Mouse (Mus musculus): Measurements from ENCODE around the gene Scd3. TPM values are rescaled to one million over a fixed set of nuclear protein-coding genes. Genes with fewer than 3 reads are reported as not detected.
A peak's percentile ranks its signal among the peaks of the same experiment; 100 is the strongest.

Scd3 gene
- polyA plus RNA-seq, 1 experiment from 2014 or later = not detected

DNA sequence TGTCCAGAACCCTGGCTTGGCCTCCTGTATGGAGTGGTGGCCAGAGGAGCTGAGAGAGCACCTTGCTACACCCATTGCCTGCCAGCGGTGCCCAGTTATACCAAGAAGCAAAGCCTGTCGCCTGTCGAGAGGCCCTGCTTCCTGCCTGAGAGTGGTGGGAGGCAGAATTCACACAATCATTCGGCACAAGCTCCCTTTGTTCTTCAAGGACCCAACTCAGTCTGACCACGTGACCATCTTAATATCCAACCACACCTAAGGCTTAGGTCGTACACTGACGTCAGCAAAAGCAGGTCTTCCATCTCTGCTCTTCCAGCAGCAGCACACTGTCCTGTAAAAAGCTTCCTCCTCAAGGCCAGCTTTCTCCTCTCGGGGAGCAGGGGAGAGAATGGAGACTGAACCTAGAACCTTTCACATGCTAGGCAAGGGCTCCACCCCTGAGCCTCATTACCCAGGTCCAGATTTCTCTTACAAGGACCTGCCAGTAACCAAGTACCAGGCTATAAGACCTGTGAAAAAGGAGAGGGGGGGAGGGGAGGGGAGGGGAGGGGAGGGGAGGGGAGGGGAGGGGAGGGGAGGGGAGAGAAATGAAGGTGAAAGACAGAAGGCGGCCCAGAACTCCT is 79.6 kb downstream of the Scd3 start:
- no peak overlapping the region for H3K27ac ChIP-seq (ENCODE audit: low read depth, low read length)
- no peak overlapping the region for H3K4me3 ChIP-seq (ENCODE audit: low read depth, low read length)
- H3K27me3 ChIP-seq (replicated peaks; ENCODE audit: control insufficient read depth, insufficient read depth, low read length) = no peaks in the 10 kb centered on the region
- no peak for DNase-seq (ENCODE audit: low spot score)
- H3K4me1 ChIP-seq (replicated peaks; ENCODE audit: control insufficient read depth, insufficient read depth, low read length) = peaks cover 63% of the 10 kb centered on the region
- no peaks in the 10 kb centered on the region for H3K9me3 ChIP-seq (ENCODE audit: control insufficient read depth, low read length)
- peak overlapping the region; percentile 21 for H3K4me2 ChIP-seq
- no peaks in the 10 kb centered on the region for H3K36me3 ChIP-seq (ENCODE audit: control insufficient read depth, insufficient read depth, low read length)
- WGBS = 29% methylated on average over 9 of the region's 9 CpGs
- H3K9ac ChIP-seq (ENCODE audit: low read depth, low read length) = no peak overlapping the region
- no peak for ATAC-seq (replicated peaks; ENCODE audit: low FRiP score)

DNA sequence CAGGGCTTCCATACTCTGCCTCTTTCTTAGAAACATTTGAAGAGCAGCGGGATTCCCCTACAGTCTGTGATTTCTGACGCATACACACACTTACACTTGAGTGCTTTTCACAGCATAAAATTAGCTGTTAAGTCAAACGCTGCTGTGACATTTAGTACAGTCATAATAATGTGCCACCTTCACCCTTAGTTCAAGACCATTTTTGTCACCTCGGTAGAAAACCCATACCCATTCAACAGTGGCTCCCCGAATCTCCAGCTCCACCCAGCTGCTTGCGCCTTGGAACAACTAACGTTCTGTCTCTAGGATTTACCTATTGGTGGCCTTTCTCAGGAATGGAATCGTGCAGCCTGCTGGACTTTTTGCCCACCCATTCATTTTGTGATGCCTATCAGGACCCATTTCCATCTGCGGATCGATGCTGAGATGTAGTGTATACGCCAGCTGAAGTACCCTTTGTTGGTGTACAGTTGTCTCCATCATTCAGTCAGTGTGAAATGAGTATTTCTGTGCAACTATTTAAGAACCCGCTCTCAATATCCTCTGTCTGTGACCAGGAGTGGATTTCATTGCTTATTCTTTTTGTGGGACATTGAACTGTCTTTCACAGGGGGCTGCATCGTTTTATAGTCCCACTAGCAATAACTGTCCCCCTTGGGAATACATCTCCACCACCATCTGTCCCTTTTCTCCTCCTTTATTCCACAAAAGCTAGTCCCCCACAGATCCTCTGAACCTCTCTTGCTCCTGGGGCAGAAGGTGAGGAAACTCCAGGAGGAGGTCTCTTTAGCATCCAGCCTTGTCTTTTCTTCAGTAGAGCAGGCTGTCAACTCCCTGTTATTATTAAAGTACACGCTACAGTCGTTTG is 80.3 kb downstream of the Scd3 start:
- DNase-seq (ENCODE audit: low spot score) = no peak
- peak overlapping the region; percentile 99 for H3K4me2 ChIP-seq
- peak overlapping the region; percentile 92 for H3K27ac ChIP-seq (ENCODE audit: low read depth, low read length)
- no peaks in the 10 kb centered on the region for H3K36me3 ChIP-seq (ENCODE audit: control insufficient read depth, insufficient read depth, low read length)
- H3K9me3 ChIP-seq (ENCODE audit: control insufficient read depth, low read length) = no peaks in the 10 kb centered on the region
- peak overlapping the region; percentile 56 for H3K4me3 ChIP-seq (ENCODE audit: low read depth, low read length)
- H3K27me3 ChIP-seq (replicated peaks; ENCODE audit: control insufficient read depth, insufficient read depth, low read length) = no peaks in the 10 kb centered on the region
- H3K9ac ChIP-seq (ENCODE audit: low read depth, low read length) = peak overlapping the region; percentile 73
- WGBS = 36% methylated on average over 15 of the region's 15 CpGs
- peaks cover 66% of the 10 kb centered on the region for H3K4me1 ChIP-seq (replicated peaks; ENCODE audit: control insufficient read depth, insufficient read depth, low read length)
- no peak for ATAC-seq (replicated peaks; ENCODE audit: low FRiP score)

DNA sequence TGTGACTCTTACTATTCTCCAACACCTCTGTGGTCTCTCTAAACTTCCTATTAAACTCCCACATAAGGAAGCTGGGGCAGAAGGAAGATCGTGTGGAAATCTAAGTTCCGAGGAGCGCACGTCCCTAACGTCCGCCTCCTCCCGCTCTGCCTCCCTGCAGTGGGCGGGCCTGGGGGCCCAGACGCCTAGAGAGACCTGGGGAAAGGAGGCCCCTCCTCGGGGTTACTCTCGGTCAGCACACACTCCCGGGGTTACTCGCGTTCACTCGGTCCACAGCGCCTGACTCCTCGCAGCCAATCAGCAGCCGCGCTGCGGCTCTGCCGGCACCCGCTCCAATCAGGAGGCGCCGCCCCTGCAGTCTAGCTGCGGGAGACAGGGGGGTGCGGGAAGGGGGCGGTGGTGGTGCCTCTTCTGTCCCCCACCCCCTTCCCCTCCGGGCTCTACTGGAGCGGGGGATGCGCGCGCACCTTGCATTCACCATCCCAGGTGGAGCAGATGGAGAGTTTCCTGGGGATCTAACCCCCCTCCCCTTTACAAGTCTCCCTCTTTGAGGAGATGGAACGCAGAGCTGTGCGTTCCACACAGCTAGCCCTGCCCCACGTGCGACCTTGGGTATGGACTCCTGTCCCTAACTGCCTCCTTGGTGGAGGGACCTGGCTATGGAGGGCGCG is 81.1 kb downstream of the Scd3 start:
- H3K4me1 ChIP-seq (replicated peaks; ENCODE audit: control insufficient read depth, insufficient read depth, low read length) = peaks cover 66% of the 10 kb centered on the region

DNA sequence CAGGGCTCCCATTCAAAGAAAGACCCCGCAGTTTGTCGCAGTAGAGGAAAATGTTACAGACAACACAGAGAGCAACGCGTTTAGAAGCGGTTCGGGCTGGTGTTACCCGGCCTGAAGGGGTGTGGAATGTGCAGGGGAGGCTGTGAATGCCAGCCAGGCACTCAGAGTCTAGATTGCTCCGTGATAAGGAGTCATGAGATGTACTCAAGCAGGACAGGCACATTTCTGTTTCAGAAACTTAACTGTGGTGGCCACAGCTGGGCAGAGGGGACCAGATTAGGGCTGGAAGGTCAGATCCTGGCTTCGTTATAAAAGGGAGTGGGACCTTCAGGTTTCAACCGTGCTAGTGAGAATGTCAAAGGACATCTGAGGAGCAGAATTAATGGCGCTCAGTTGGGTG is 81.7 kb downstream of the Scd3 start:
- ATAC-seq (replicated peaks; ENCODE audit: low FRiP score) = peak; percentile 46
- Histone ChIP-seq H3K27me3 (replicated peaks; ENCODE audit: control insufficient read depth, insufficient read depth, low read length) (no peaks in the 10 kb centered on the region), H3K9me3 (ENCODE audit: control insufficient read depth, low read length) (no peaks in the 10 kb centered on the region), H3K4me1 (replicated peaks; ENCODE audit: control insufficient read depth, insufficient read depth, low read length) (peaks cover 66% of the 10 kb centered on the region), H3K4me3 (ENCODE audit: low read depth, low read length) (peak overlapping the region; percentile 56), H3K36me3 (ENCODE audit: control insufficient read depth, insufficient read depth, low read length) (no peaks in the 10 kb centered on the region), H3K4me2 (peak overlapping the region; percentile 99), H3K9ac (ENCODE audit: low read depth, low read length) (peak overlapping the region; percentile 80), H3K27ac (ENCODE audit: low read depth, low read length) (peak overlapping the region; percentile 93)
- 3% methylated on average over 11 of the region's 11 CpGs for WGBS
- no peak for DNase-seq (ENCODE audit: low spot score)

More for the DNA sequence above, 81.1 kb downstream of the Scd3 start:
- H3K36me3 ChIP-seq (ENCODE audit: control insufficient read depth, insufficient read depth, low read length) = no peaks in the 10 kb centered on the region
- peak; percentile 92 for DNase-seq (ENCODE audit: low spot score)
- peak overlapping the region; percentile 80 for H3K9ac ChIP-seq (ENCODE audit: low read depth, low read length)
- WGBS = under 1% methylated on average over 38 of the region's 38 CpGs
- no peaks in the 10 kb centered on the region for H3K27me3 ChIP-seq (replicated peaks; ENCODE audit: control insufficient read depth, insufficient read depth, low read length)
- H3K4me2 ChIP-seq = peak overlapping the region; percentile 99
- H3K9me3 ChIP-seq (ENCODE audit: control insufficient read depth, low read length) = no peaks in the 10 kb centered on the region
- H3K4me3 ChIP-seq (ENCODE audit: low read depth, low read length) = peak overlapping the region; percentile 56
- peak overlapping the region; percentile 93 for H3K27ac ChIP-seq (ENCODE audit: low read depth, low read length)
- ATAC-seq (replicated peaks; ENCODE audit: low FRiP score) = peak; percentile 99

DNA sequence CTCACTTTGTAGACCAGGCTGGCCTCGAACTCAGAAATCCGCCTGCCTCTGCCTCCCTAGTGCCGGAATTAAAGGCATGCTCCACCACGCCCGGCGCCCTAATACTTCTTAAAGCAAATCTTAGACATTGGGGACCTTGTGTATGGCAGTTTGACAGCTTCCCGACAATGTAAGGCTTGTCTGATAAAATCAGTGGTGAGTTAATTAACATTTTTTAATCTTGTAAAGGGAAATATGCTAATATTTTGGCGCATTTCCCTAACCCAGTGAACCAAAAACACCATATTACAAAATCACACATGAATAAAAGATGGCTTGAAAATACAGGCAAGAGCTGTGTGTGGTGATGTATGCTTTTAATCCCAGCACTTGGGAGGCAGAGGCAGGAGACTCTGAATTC is 82.5 kb downstream of the Scd3 start:
- H3K4me3 ChIP-seq (ENCODE audit: low read depth, low read length) = no peak overlapping the region

DNA sequence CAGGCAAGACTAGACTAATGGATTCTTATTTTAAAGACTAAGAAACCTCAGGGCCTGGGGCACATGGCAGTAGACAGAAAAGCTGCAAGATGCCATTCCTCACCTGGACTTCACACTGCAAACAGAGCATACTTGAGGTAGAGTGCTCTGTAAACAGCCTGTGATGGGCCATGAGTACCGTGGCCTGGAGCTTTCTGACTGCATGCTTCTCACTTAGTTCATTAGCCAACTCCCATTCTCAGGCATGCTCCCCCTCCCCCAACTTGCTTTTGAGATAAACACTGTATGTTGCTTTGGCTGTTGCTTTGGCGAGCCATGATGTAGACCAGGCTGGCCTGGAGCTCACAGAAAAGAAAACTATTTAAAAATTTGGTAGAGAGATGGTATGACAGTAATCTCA is 83.0 kb downstream of the Scd3 start:
- Histone ChIP-seq H3K4me2 (no peak overlapping the region), H3K9ac (ENCODE audit: low read depth, low read length) (no peak overlapping the region), H3K4me1 (replicated peaks; ENCODE audit: control insufficient read depth, insufficient read depth, low read length) (peaks cover 60% of the 10 kb centered on the region), H3K27ac (ENCODE audit: low read depth, low read length) (peak overlapping the region; percentile 13), H3K27me3 (replicated peaks; ENCODE audit: control insufficient read depth, insufficient read depth, low read length) (no peaks in the 10 kb centered on the region), H3K36me3 (ENCODE audit: control insufficient read depth, insufficient read depth, low read length) (no peaks in the 10 kb centered on the region), H3K9me3 (ENCODE audit: control insufficient read depth, low read length) (no peaks in the 10 kb centered on the region), H3K4me3 (ENCODE audit: low read depth, low read length) (no peak overlapping the region)
- ATAC-seq (replicated peaks; ENCODE audit: low FRiP score) = no peak
- DNase-seq (ENCODE audit: low spot score) = no peak
- WGBS = 27% methylated on average over 2 of the region's 2 CpGs

More for the DNA sequence above, 82.5 kb downstream of the Scd3 start:
- ATAC-seq (replicated peaks; ENCODE audit: low FRiP score) = no peak
- no peak overlapping the region for H3K4me2 ChIP-seq
- peaks cover 65% of the 10 kb centered on the region for H3K4me1 ChIP-seq (replicated peaks; ENCODE audit: control insufficient read depth, insufficient read depth, low read length)
- H3K9ac ChIP-seq (ENCODE audit: low read depth, low read length) = no peak overlapping the region
- DNase-seq (ENCODE audit: low spot score) = no peak
- WGBS = 86% methylated on average over 8 of the region's 8 CpGs
- no peaks in the 10 kb centered on the region for H3K9me3 ChIP-seq (ENCODE audit: control insufficient read depth, low read length)
- no peaks in the 10 kb centered on the region for H3K27me3 ChIP-seq (replicated peaks; ENCODE audit: control insufficient read depth, insufficient read depth, low read length)
- no peak overlapping the region; the same call in 1 of the 2 replicates for H3K27ac ChIP-seq (ENCODE audit: low read depth, low read length)
- no peaks in the 10 kb centered on the region for H3K36me3 ChIP-seq (ENCODE audit: control insufficient read depth, insufficient read depth, low read length)

DNA sequence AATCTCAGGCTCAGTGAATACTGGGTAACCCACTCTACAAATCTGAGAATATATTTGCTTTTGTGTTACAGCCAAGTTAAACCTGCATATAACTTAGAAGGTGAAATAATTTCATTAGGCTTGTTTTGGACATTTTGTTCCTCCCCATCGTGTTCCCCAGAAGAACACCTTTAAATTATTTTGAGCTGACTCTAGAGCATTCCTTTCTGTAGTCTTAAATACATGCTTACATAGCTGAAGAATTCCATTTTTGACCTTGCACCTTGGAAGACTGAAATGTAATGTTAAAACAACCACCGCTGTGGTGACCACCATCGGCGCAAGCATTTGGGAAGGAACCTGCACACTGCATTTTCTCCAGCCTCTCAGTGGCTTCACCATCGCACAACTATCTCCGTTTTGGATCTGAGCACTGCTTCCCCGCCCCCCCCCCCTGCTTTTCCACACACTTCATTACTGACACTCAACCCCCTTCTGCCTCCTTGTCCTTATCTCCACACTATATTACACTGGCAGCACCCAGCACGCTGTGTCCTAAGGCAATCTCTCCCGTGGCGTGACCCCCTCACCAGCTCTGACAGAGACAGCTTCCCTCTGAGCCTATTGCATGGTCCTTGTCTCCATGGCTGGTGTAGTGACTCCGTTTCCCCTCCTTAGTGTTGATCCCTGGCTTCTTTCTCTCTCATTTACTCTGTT is 84.5 kb downstream of the Scd3 start:
- WGBS = 45% methylated on average over 11 of the region's 11 CpGs
- ATAC-seq (replicated peaks; ENCODE audit: low FRiP score) (no peak), DNase-seq (ENCODE audit: low spot score) (no peak)
- no peaks in the 10 kb centered on the region for H3K9me3 ChIP-seq (ENCODE audit: control insufficient read depth, low read length)
- peaks cover 56% of the 10 kb centered on the region for H3K4me1 ChIP-seq (replicated peaks; ENCODE audit: control insufficient read depth, insufficient read depth, low read length)
- no peak overlapping the region for H3K4me3 ChIP-seq (ENCODE audit: low read depth, low read length)
- H3K27me3 ChIP-seq (replicated peaks; ENCODE audit: control insufficient read depth, insufficient read depth, low read length) = no peaks in the 10 kb centered on the region
- H3K27ac ChIP-seq (ENCODE audit: low read depth, low read length) = peak overlapping the region; percentile 49; the same call in 1 of the 2 replicates
- H3K9ac ChIP-seq (ENCODE audit: low read depth, low read length) = no peak overlapping the region
- H3K36me3 ChIP-seq (ENCODE audit: control insufficient read depth, insufficient read depth, low read length) = no peaks in the 10 kb centered on the region
- H3K4me2 ChIP-seq = peak overlapping the region; percentile 7; the same call in 1 of the 2 replicates

DNA sequence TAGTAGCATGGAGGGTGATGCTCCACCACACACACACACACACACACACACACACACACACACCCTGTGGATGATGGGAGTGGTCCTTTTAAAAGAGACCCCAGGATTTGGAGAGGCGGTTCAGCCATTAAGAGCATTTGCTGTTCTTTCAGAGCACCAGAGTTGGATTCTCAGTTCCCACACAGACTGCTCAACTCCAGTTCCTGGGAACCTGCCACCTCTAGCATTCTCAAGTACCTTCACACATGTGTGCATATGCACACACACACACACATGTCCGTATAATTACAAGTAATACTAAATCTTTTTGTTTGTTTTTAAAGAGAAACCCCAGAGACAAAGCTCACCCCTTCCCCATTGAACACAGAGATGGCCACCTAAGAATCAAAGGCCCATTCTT is 89.0 kb downstream of the Scd3 start:
- Histone ChIP-seq H3K27me3 (replicated peaks; ENCODE audit: control insufficient read depth, insufficient read depth, low read length) (no peaks in the 10 kb centered on the region), H3K27ac (ENCODE audit: low read depth, low read length) (peak overlapping the region; percentile 97), H3K9me3 (ENCODE audit: control insufficient read depth, low read length) (no peaks in the 10 kb centered on the region), H3K4me1 (replicated peaks; ENCODE audit: control insufficient read depth, insufficient read depth, low read length) (peaks cover 45% of the 10 kb centered on the region), H3K36me3 (ENCODE audit: control insufficient read depth, insufficient read depth, low read length) (peaks cover 19% of the 10 kb centered on the region), H3K4me2 (peak overlapping the region; percentile 97), H3K4me3 (ENCODE audit: low read depth, low read length) (no peak overlapping the region), H3K9ac (ENCODE audit: low read depth, low read length) (peak overlapping the region; percentile 76; the same call in 1 of the 2 replicates)
- WGBS = 76% methylated on average over 2 of the region's 2 CpGs
- ATAC-seq (replicated peaks; ENCODE audit: low FRiP score) (no peak), DNase-seq (ENCODE audit: low spot score) (no peak)

Data from liver, embryonic 11.5 days (tissue).